Mouse (Mus musculus): ENCODE data around the gene Rho. TPM values are rescaled to one million over a fixed set of nuclear protein-coding genes. Genes with fewer than 3 reads are reported as not detected.

Rho gene
- polyA plus RNA-seq, 1 experiment from 2014 or later = not detected

- no peak overlapping the region for H3K4me2 ChIP-seq (replicated peaks; ENCODE audit: low read depth, low read length)
- no peaks in the 10 kb centered on the region for H3K27me3 ChIP-seq (ENCODE audit: control insufficient read depth, insufficient read depth, low read length)
- no peak overlapping the region for H3K4me3 ChIP-seq (ENCODE audit: low read length)
- H3K9ac ChIP-seq (ENCODE audit: low read depth, low read length) = no peak overlapping the region
- no peak overlapping the region for H3K27ac ChIP-seq (ENCODE audit: low read depth, low read length)
- no peak for ATAC-seq (ENCODE audit: low FRiP score, low TSS enrichment)
- WGBS = 91% methylated on average over 19 of the region's 19 CpGs
- H3K4me1 ChIP-seq (ENCODE audit: control insufficient read depth, insufficient read depth, low read length) = peaks cover 2% of the 10 kb centered on the region; the same call in 1 of the 2 replicates
- H3K36me3 ChIP-seq (ENCODE audit: control insufficient read depth, insufficient read depth, low read length) = peaks cover 78% of the 10 kb centered on the region
- no peaks in the 10 kb centered on the region for H3K9me3 ChIP-seq (ENCODE audit: control insufficient read depth, low read length)
These were observed 34.8 kb downstream of the Rho start for GRCm38 (mm10) chr6:115966227-115966966.

- peaks cover 72% of the 10 kb centered on the region for H3K36me3 ChIP-seq (ENCODE audit: control insufficient read depth, insufficient read depth, low read length)
- H3K4me3 ChIP-seq (ENCODE audit: low read length) = no peak overlapping the region
- H3K9ac ChIP-seq (ENCODE audit: low read depth, low read length) = no peak overlapping the region
- no peaks in the 10 kb centered on the region for H3K9me3 ChIP-seq (ENCODE audit: control insufficient read depth, low read length)
- WGBS = 94% methylated on average over 15 of the region's 15 CpGs
- no peaks in the 10 kb centered on the region for H3K27me3 ChIP-seq (ENCODE audit: control insufficient read depth, insufficient read depth, low read length)
- no peak overlapping the region for H3K4me2 ChIP-seq (replicated peaks; ENCODE audit: low read depth, low read length)
- ATAC-seq (ENCODE audit: low FRiP score, low TSS enrichment) = no peak
- peaks cover 11% of the 10 kb centered on the region for H3K4me1 ChIP-seq (ENCODE audit: control insufficient read depth, insufficient read depth, low read length)
- H3K27ac ChIP-seq (ENCODE audit: low read depth, low read length) = no peak overlapping the region
These were observed 35.8 kb downstream of the Rho start for GRCm38 (mm10) chr6:115967291-115967880.

GRCm38 (mm10) chr6:115968086-115968485 lies 36.5 kb downstream of the Rho start:
- H3K27ac ChIP-seq (ENCODE audit: low read depth, low read length) = no peak overlapping the region
- 77% methylated on average over 5 of the region's 5 CpGs for WGBS
- no peak overlapping the region for H3K9ac ChIP-seq (ENCODE audit: low read depth, low read length)
- no peaks in the 10 kb centered on the region for H3K9me3 ChIP-seq (ENCODE audit: control insufficient read depth, low read length)
- no peak for ATAC-seq (ENCODE audit: low FRiP score, low TSS enrichment)
- H3K4me1 ChIP-seq (ENCODE audit: control insufficient read depth, insufficient read depth, low read length) = peaks cover 17% of the 10 kb centered on the region
- H3K27me3 ChIP-seq (ENCODE audit: control insufficient read depth, insufficient read depth, low read length) = no peaks in the 10 kb centered on the region
- H3K36me3 ChIP-seq (ENCODE audit: control insufficient read depth, insufficient read depth, low read length) = peaks cover 65% of the 10 kb centered on the region
- H3K4me3 ChIP-seq (ENCODE audit: low read length) = no peak overlapping the region
- H3K4me2 ChIP-seq (replicated peaks; ENCODE audit: low read depth, low read length) = no peak overlapping the region

GRCm38 (mm10) chr6:115968700-115969099 lies 37.2 kb downstream of the Rho start:
- Histone ChIP-seq H3K4me3 (ENCODE audit: low read length) (no peak overlapping the region), H3K4me1 (ENCODE audit: control insufficient read depth, insufficient read depth, low read length) (peaks cover 22% of the 10 kb centered on the region), H3K27me3 (ENCODE audit: control insufficient read depth, insufficient read depth, low read length) (no peaks in the 10 kb centered on the region), H3K36me3 (ENCODE audit: control insufficient read depth, insufficient read depth, low read length) (peaks cover 64% of the 10 kb centered on the region), H3K4me2 (replicated peaks; ENCODE audit: low read depth, low read length) (no peak overlapping the region), H3K9ac (ENCODE audit: low read depth, low read length) (no peak overlapping the region), H3K9me3 (ENCODE audit: control insufficient read depth, low read length) (no peaks in the 10 kb centered on the region), H3K27ac (ENCODE audit: low read depth, low read length) (no peak overlapping the region)
- WGBS = 84% methylated on average over 6 of the region's 6 CpGs
- no peak for ATAC-seq (ENCODE audit: low FRiP score, low TSS enrichment)

- no peak overlapping the region for H3K4me3 ChIP-seq (ENCODE audit: low read length)
- no peak for ATAC-seq (ENCODE audit: low FRiP score, low TSS enrichment)
- no peak overlapping the region for H3K4me2 ChIP-seq (replicated peaks; ENCODE audit: low read depth, low read length)
- peaks cover 22% of the 10 kb centered on the region for H3K4me1 ChIP-seq (ENCODE audit: control insufficient read depth, insufficient read depth, low read length)
- no peak overlapping the region for H3K9ac ChIP-seq (ENCODE audit: low read depth, low read length)
- H3K9me3 ChIP-seq (ENCODE audit: control insufficient read depth, low read length) = no peaks in the 10 kb centered on the region
- no peak overlapping the region for H3K27ac ChIP-seq (ENCODE audit: low read depth, low read length)
- WGBS = 68% methylated on average over 9 of the region's 9 CpGs
- H3K27me3 ChIP-seq (ENCODE audit: control insufficient read depth, insufficient read depth, low read length) = no peaks in the 10 kb centered on the region
- peaks cover 63% of the 10 kb centered on the region for H3K36me3 ChIP-seq (ENCODE audit: control insufficient read depth, insufficient read depth, low read length)
These were observed 37.6 kb downstream of the Rho start for GRCm38 (mm10) chr6:115969103-115969502.

- no peaks in the 10 kb centered on the region for H3K9me3 ChIP-seq (ENCODE audit: control insufficient read depth, low read length)
- H3K27me3 ChIP-seq (ENCODE audit: control insufficient read depth, insufficient read depth, low read length) = no peaks in the 10 kb centered on the region
- no peak overlapping the region for H3K9ac ChIP-seq (ENCODE audit: low read depth, low read length)
- no peak overlapping the region for H3K27ac ChIP-seq (ENCODE audit: low read depth, low read length)
- H3K4me2 ChIP-seq (replicated peaks; ENCODE audit: low read depth, low read length) = no peak overlapping the region
- peaks cover 65% of the 10 kb centered on the region for H3K36me3 ChIP-seq (ENCODE audit: control insufficient read depth, insufficient read depth, low read length)
- 81% methylated on average over 4 of the region's 6 CpGs for WGBS
- H3K4me3 ChIP-seq (ENCODE audit: low read length) = no peak overlapping the region
- ATAC-seq (ENCODE audit: low FRiP score, low TSS enrichment) = no peak
- peaks cover 22% of the 10 kb centered on the region for H3K4me1 ChIP-seq (ENCODE audit: control insufficient read depth, insufficient read depth, low read length)
These were observed 38.4 kb downstream of the Rho start for GRCm38 (mm10) chr6:115969952-115970351.

GRCm38 (mm10) chr6:115971273-115972060 lies 39.9 kb downstream of the Rho start:
- Histone ChIP-seq H3K36me3 (ENCODE audit: control insufficient read depth, insufficient read depth, low read length) (peaks cover 64% of the 10 kb centered on the region), H3K9me3 (ENCODE audit: control insufficient read depth, low read length) (no peaks in the 10 kb centered on the region), H3K9ac (ENCODE audit: low read depth, low read length) (peak overlapping the region; percentile 28; the same call in 1 of the 2 replicates), H3K4me2 (replicated peaks; ENCODE audit: low read depth, low read length) (no peak overlapping the region), H3K4me3 (ENCODE audit: low read length) (no peak overlapping the region), H3K4me1 (ENCODE audit: control insufficient read depth, insufficient read depth, low read length) (peaks cover 22% of the 10 kb centered on the region), H3K27ac (ENCODE audit: low read depth, low read length) (peak overlapping the region; percentile 12; the same call in 1 of the 2 replicates), H3K27me3 (ENCODE audit: control insufficient read depth, insufficient read depth, low read length) (no peaks in the 10 kb centered on the region)
- WGBS = 36% methylated on average over 13 of the region's 13 CpGs
- ATAC-seq (ENCODE audit: low FRiP score, low TSS enrichment) = 0 out of 2 replicates have a peak, but pooled peaks have one; percentile 6

- 83% methylated on average over 7 of the region's 7 CpGs for WGBS
- H3K27ac ChIP-seq (ENCODE audit: low read depth, low read length) = no peak overlapping the region
- ATAC-seq (ENCODE audit: low FRiP score, low TSS enrichment) = no peak
These were observed 40.7 kb downstream of the Rho start for GRCm38 (mm10) chr6:115972083-115972764.

More at GRCm38 (mm10) chr6:115972083-115972764, 40.7 kb downstream of the Rho start:
- Histone ChIP-seq H3K27me3 (ENCODE audit: control insufficient read depth, insufficient read depth, low read length) (no peaks in the 10 kb centered on the region), H3K4me2 (replicated peaks; ENCODE audit: low read depth, low read length) (no peak overlapping the region), H3K4me1 (ENCODE audit: control insufficient read depth, insufficient read depth, low read length) (peaks cover 22% of the 10 kb centered on the region), H3K4me3 (ENCODE audit: low read length) (no peak overlapping the region), H3K9ac (ENCODE audit: low read depth, low read length) (peak overlapping the region; percentile 28; the same call in 1 of the 2 replicates), H3K36me3 (ENCODE audit: control insufficient read depth, insufficient read depth, low read length) (peaks cover 62% of the 10 kb centered on the region), H3K9me3 (ENCODE audit: control insufficient read depth, low read length) (no peaks in the 10 kb centered on the region)
